Mouse (Mus musculus) liver (tissue): ENCODE measurements around the gene Cgn.
A peak's percentile ranks its signal among the peaks of the same experiment; 100 is the strongest.
"Not testable (repeated sequence)": the region's sequence is repeated elsewhere in the genome, so short reads cannot be mapped to it uniquely, and the experiment has no call there.

Experiments used
- DNase-seq: peaks from one replicate; pipeline ENCODE4 v3.0.0-alpha.2; 2020; ENCODE audit warnings: mixed read lengths

The Cgn gene

GRCm38 (mm10) chr3:94789071-94789470 lies 2.8 kb upstream of the Cgn start:
- DNase-seq, result no peak

GRCm38 (mm10) chr3:94787122-94787780 lies 959 bp upstream of the Cgn start:
- no peak for DNase-seq

- peak; percentile 19 for DNase-seq
Observed at GRCm38 (mm10) chr3:94785958-94786357, 334 bp downstream of the Cgn start.

GRCm38 (mm10) chr3:94784171-94784701 lies 2.1 kb downstream of the Cgn start:
- no peak for DNase-seq

GRCm38 (mm10) chr3:94783462-94783931 lies 2.8 kb downstream of the Cgn start:
- peak; percentile 73 for DNase-seq

- no peak for DNase-seq
Observed at GRCm38 (mm10) chr3:94782936-94783335, 3.4 kb downstream of the Cgn start.

GRCm38 (mm10) chr3:94781356-94781755 lies 4.9 kb downstream of the Cgn start:
- no peak for DNase-seq

GRCm38 (mm10) chr3:94775886-94776285 lies 10.4 kb downstream of the Cgn start:
- DNase-seq, result no peak

- no peak for DNase-seq
Observed at GRCm38 (mm10) chr3:94774039-94774438, 12.3 kb downstream of the Cgn start.

- peak; percentile 36 for DNase-seq
Observed at GRCm38 (mm10) chr3:94765456-94765855, 20.8 kb downstream of the Cgn start.

- not testable (repeated sequence) for DNase-seq
Observed at GRCm38 (mm10) chr3:94764545-94765292, 21.6 kb downstream of the Cgn start.

- peak; percentile 41 for DNase-seq
Observed at GRCm38 (mm10) chr3:94758427-94758826, 27.9 kb downstream of the Cgn start.

GRCm38 (mm10) chr3:94758056-94758409 lies 28.3 kb downstream of the Cgn start:
- DNase-seq, result not testable (repeated sequence)

- DNase-seq, result not testable (repeated sequence)
Observed at GRCm38 (mm10) chr3:94757251-94758055, 28.8 kb downstream of the Cgn start.

GRCm38 (mm10) chr3:94745691-94746090 lies 40.6 kb downstream of the Cgn start:
- DNase-seq, result no peak

- DNase-seq, result not testable (repeated sequence)
Observed at GRCm38 (mm10) chr3:94723637-94724036, 62.7 kb downstream of the Cgn start.

GRCm38 (mm10) chr3:94718253-94718652 lies 68.0 kb downstream of the Cgn start:
- DNase-seq, result not testable (repeated sequence)

- not testable (repeated sequence) for DNase-seq
Observed at GRCm38 (mm10) chr3:94713424-94713823, 72.9 kb downstream of the Cgn start.

GRCm38 (mm10) chr3:94710591-94710990 lies 75.7 kb downstream of the Cgn start:
- not testable (repeated sequence) for DNase-seq
